Mouse (Mus musculus): ENCODE data around the gene Fastkd3. TPM values are rescaled to one million over a fixed set of nuclear protein-coding genes. Genes with fewer than 3 reads are reported as not detected.

The Fastkd3 gene
- total RNA-seq, 2 experiments from 2014 or later = 11.4 to 11.6 TPM

GRCm38 (mm10) chr13:68607652-68608405 is 25.8 kb downstream of the Fastkd3 start:
- DNase-seq = no peak

- DNase-seq = no peak
These were observed 40.8 kb downstream of the Fastkd3 start for GRCm38 (mm10) chr13:68622792-68623191.

DNA sequence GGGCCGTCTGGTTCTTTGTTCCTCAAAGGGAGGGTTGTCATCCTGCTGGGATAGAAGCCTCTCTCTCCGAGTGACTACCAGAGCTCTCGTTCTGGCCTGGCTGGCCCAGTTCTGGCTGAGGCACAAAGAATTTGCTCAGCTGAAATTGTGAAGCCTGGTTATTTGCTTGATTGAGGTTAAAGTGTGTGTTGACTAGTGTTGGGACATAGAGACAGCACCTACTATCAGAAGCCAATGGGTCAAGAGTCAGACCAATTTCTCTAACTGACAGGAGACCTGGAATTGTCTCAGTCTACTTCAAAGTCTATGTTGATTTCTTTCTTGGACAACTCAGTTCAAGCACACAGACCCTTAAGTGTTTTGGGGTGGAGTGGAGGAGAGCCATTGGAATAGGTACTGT is 45.0 kb downstream of the Fastkd3 start:
- no peak for DNase-seq

Other genes with a start within 250 kb of the Fastkd3 start
- gene Mtrr, start 85 bp upstream of the Fastkd3 start, total RNA-seq (2021) = 10 to 100 TPM; 16.3 to 19.7 TPM
- not detected for gene 1700001L19Rik, start 15.2 kb downstream of the Fastkd3 start, total RNA-seq (2021)